Mouse (Mus musculus) B cell, adult (primary cell): ENCODE data around the gene Togaram1. TPM values are rescaled to one million over a fixed set of nuclear protein-coding genes. Genes with fewer than 3 reads are reported as not detected.

Source experiments
- total RNA-seq: library from RNA; stranded (reverse); gene quantifications from 4 replicates; pipeline ENCODE4 v1.2.4, GENCODE M21; 2023; ENCODE audit not compliant: inconsistent age

Togaram1 gene
- 61.6 to 77.1 TPM (median 65.4 TPM) in 4 replicates for total RNA-seq

DNA sequence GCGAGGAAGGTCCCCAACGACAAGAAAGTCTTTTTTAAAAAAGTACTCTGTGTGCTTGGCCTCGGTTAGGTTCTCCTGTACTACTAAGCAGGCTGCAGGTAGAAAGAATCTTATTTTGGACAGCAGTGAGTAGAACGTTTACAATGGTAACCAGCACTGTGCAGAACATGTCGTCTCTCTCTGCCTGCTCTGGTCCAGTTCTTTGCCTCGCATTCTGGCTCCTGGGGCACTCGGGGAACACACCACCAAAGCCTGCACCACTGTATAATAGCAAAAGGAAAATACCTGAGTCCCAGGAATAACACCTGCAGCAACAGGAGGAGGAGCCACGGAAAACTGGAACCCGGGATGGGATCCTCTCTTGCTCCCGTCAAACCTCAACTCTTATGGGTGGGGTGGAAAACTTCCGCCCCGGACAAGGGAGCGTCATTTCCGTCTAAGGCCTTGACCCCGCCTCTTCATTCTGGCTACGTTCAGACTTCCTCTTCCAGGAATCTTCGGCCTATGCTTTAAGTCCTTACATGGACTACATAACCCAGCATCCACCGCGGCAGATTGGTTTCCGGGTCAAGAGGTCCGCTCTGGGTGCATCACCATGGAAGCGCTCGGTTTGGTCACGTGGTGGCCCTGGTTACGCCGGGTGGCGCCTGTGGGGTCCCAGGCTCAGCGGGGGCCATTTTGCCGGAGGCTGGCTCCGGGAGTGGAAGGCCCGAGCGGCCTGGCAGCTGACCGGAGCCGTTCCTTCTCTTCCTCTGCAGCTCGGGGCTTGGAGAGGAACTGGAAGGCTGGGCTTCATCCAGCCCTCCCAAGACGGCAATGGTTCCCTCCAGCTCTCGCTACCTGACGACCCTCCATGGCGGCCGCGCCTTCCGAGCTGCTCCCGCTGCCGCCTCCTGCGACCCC lies at the start of gene Togaram1, which contains the start of gene Klhl28:
Gene Togaram1, plus strand, starts transcription at position 681 of the 903 bp plus-strand sequence.
Gene Klhl28, minus strand, starts transcription at position 411 of the 903 bp plus-strand sequence.

GRCm38 (mm10) chr12:64917578-64918471 lies 47.8 kb upstream of the Togaram1 start, which contains the start of gene Gm527:
Gene Gm527 (plus strand): TSS chr12:64917906.

GRCm38 (mm10) chr12:65036190-65036870 lies 70.7 kb downstream of the Togaram1 start, which contains the start of gene Prpf39:
Gene Prpf39 (plus strand): TSS chr12:65036333.

Other genes with a start within 250 kb of the Togaram1 start
- 5.0 to 7.6 TPM (median 5.9 TPM) in 4 replicates for gene Gm527, start 47.9 kb upstream of the Togaram1 start, total RNA-seq
- gene Klhl28, start 270 bp upstream of the Togaram1 start, total RNA-seq, result 20.9 to 23.7 TPM (median 22.1 TPM) in 4 replicates
- gene Prpf39, start 70.5 kb downstream of the Togaram1 start, total RNA-seq, result 134 to 151 TPM (median 141 TPM) in 4 replicates
- gene Fkbp3, start 108.2 kb downstream of the Togaram1 start, total RNA-seq, result 77.9 to 87.5 TPM (median 81.0 TPM) in 4 replicates
- 15.0 to 26.7 TPM (median 20.5 TPM) in 4 replicates for gene Fancm, start 109.8 kb downstream of the Togaram1 start, total RNA-seq
- gene Mis18bp1, start 206.8 kb downstream of the Togaram1 start, total RNA-seq, result 1.4 to 3.3 TPM (median 1.9 TPM) in 4 replicates